Mouse (Mus musculus) limb, embryonic 12.5 days (tissue): ENCODE measurements around the gene Slc26a6. TPM values are rescaled to one million over a fixed set of nuclear protein-coding genes. Genes with fewer than 3 reads are reported as not detected.

ENCODE experiments used
- ATAC-seq: fragments of 200-750 bp; cut with Nextera tagmentation; 2 replicates; pipeline ENCODE4 v1.8.0; 2017; ENCODE audit warnings: low read depth, moderate TSS enrichment; ENCODE audit not compliant: insufficient number of reproducible peaks, insufficient read depth, low FRiP score, low TSS enrichment
- H3K27ac ChIP-seq: fragments of 300-500 bp; sonication (generic); 2 replicates; pipeline ENCODE4 v1.5.1; 2016; ENCODE audit warnings: mild to moderate bottlenecking, moderate library complexity
- H3K27me3 ChIP-seq: fragments of 300-500 bp; sonication (generic); 2 replicates; pipeline ENCODE4 v1.6.1; 2016; ENCODE audit warnings: mild to moderate bottlenecking, moderate library complexity
- H3K36me3 ChIP-seq: fragments of 300-500 bp; sonication (generic); 2 replicates; pipeline ENCODE4 v1.6.1; 2016; ENCODE audit warnings: mild to moderate bottlenecking, moderate library complexity
- H3K4me1 ChIP-seq: fragments of 300-500 bp; sonication (generic); replicated peaks from 2 replicates; pipeline ENCODE4 v1.6.1; 2016
- H3K4me2 ChIP-seq: fragments of 300-500 bp; sonication (generic); 2 replicates; pipeline ENCODE4 v1.6.1; 2016; ENCODE audit warnings: mild to moderate bottlenecking, moderate library complexity
- H3K4me3 ChIP-seq: fragments of 300-500 bp; sonication (generic); replicated peaks from 2 replicates; pipeline ENCODE4 v1.5.1; 2016; ENCODE audit warnings: mild to moderate bottlenecking
- H3K9ac ChIP-seq: fragments of 300-500 bp; sonication (generic); replicated peaks from 2 replicates; pipeline ENCODE4 v1.6.1; 2016; ENCODE audit warnings: mild to moderate bottlenecking, moderate library complexity
- H3K9me3 ChIP-seq: fragments of 300-500 bp; sonication (generic); 2 replicates; pipeline ENCODE4 v1.6.1; 2016; ENCODE audit warnings: mild to moderate bottlenecking, moderate library complexity
- WGBS: fragments of 180-500 bp; shearing (Covaris S2); methylation state at CpG from one replicate; pipeline ENCODE4 v1.1.7; 2016; 5-methylcytosine and 5-hydroxymethylcytosine counted together
- polyA plus RNA-seq: library from polyadenylated mRNA; unstranded; fragments of >200 nt; fragmentation: Nextera tagmentation; extraction: Ambion mirVana; gene quantifications from 2 replicates; pipeline ENCODE4 v1.2.1, GENCODE M21; 2016

The Slc26a6 gene
- polyA plus RNA-seq, 1 experiment from 2014 or later: 20.1 TPM

DNA sequence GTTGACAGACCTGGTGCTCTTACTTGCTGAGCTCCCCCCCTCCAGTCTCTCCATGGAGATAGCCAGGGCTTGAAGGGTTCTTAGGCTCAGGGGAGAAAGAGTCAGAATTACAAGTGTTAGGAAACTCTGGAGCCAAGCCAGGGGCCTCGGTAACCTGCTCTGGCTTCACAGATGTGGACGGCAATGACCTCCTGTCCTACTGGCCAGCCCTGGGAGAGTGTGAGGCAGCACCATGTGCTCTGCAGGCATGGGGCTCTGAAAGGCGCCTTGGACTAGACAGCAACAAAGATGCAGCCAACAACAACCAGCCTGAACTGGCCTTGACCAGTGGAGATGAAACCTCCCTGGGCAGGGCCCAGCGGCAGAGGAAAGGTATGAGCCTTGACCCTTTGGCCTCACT, 5.7 kb upstream of the Slc26a6 start:
- WGBS: 83% methylated on average over 4 of the region's 4 CpGs
- no peak overlapping the region for H3K27ac ChIP-seq

DNA sequence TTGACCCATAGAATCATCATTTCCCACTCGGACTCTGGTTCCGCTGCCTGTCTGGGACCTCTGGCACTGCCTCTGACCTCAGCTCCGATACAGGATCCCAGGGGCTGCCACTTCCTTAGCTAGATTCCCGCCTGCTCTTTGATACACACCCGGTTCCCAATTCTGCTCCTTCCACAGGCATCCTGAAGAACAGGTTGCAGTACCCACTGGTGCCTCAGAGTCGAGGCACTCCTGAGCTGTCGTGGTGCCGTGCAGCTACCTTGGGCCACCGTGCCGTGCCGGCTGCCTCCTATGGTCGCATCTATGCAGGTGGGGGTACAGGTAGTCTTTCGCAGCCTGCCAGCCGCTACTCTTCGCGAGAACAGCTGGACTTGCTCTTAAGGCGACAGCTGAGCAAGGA, 4.7 kb upstream of the Slc26a6 start:
- no peaks in the 10 kb centered on the region for H3K36me3 ChIP-seq
- H3K27ac ChIP-seq: no peak overlapping the region
- no peak overlapping the region for H3K9ac ChIP-seq
- no peak overlapping the region for H3K4me3 ChIP-seq
- WGBS: 78% methylated on average over 17 of the region's 17 CpGs
- no peak for ATAC-seq
- no peak overlapping the region for H3K4me2 ChIP-seq
- no peaks in the 10 kb centered on the region for H3K9me3 ChIP-seq
- H3K27me3 ChIP-seq: peaks cover 6% of the 10 kb centered on the region
- peaks cover 4% of the 10 kb centered on the region for H3K4me1 ChIP-seq

More for the DNA sequence above, 5.7 kb upstream of the Slc26a6 start:
- H3K9me3 ChIP-seq: no peaks in the 10 kb centered on the region
- no peak overlapping the region for H3K9ac ChIP-seq
- H3K36me3 ChIP-seq: no peaks in the 10 kb centered on the region
- H3K27me3 ChIP-seq: peaks cover 16% of the 10 kb centered on the region
- no peak for ATAC-seq
- H3K4me2 ChIP-seq: no peak overlapping the region
- peaks cover 3% of the 10 kb centered on the region; the same call in 1 of the 2 replicates for H3K4me1 ChIP-seq
- no peak overlapping the region for H3K4me3 ChIP-seq

DNA sequence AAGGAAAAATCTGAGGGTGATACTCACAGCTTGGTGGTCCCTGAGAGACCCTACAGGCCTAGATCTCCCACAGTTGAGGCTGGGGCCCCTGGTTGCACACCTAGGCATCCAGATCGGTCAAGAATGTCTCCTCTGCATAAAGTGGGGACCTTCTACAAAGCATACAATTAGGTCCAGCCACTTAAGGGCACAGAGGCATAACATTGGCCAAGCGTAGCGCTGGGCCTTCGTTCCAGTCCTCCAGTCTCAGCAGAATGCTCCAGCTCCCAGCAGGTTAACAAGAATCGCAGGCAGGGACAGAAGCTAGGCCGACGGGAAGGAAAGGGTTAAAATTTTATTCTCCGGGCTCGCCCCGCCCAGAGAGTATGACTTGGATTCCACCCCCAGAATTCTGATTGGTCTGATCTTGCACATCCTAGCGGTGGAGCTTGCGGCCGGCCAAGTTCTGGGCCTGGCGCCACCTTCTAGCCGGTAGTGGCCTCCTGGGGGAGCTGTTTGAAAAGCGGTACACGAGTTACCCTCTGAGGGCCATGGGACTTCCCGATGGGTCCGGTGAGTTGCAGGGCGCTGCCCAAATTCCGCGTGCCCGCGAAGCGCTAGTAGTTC, 655 bp downstream of the Slc26a6 start:
- H3K9me3 ChIP-seq: no peaks in the 10 kb centered on the region
- H3K4me1 ChIP-seq: peaks cover 17% of the 10 kb centered on the region
- H3K9ac ChIP-seq: peak overlapping the region; percentile 79
- no peaks in the 10 kb centered on the region for H3K27me3 ChIP-seq
- H3K4me2 ChIP-seq: peak overlapping the region; percentile 65
- WGBS: 3% methylated on average over 25 of the region's 25 CpGs
- peaks cover 26% of the 10 kb centered on the region for H3K36me3 ChIP-seq
- peak overlapping the region; percentile 75 for H3K4me3 ChIP-seq
- ATAC-seq: peak; percentile 81
- H3K27ac ChIP-seq: peak overlapping the region; percentile 84

DNA sequence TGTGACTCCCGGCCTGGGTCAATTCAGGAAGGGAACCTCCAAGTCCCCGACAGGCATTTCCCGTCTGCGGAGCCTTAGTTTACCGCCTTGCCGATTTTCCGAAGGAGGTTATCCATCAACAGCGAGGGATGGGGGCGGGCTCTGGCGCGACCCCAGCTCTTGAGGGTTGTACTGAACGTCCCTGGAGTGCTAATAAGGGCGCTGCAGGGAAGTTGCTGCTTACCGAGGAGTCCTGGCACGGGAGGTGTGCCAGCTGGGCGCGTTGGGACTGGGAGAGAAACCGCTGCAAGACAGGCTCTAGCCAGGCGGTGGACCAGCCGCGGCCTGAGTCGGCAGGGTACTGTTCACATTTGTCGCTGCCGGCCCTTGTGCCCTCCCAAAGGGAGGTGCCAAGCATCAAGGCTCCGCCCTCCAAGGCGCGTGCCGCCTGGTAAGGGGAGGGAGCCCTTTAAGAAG, 1.2 kb downstream of the Slc26a6 start:
- peak overlapping the region; percentile 75 for H3K4me3 ChIP-seq
- H3K27ac ChIP-seq: peak overlapping the region; percentile 84
- H3K4me1 ChIP-seq: peaks cover 17% of the 10 kb centered on the region
- H3K4me2 ChIP-seq: peak overlapping the region; percentile 65
- ATAC-seq: peak; percentile 84
- under 1% methylated on average over 28 of the region's 28 CpGs for WGBS
- H3K9ac ChIP-seq: peak overlapping the region; percentile 79
- no peaks in the 10 kb centered on the region for H3K9me3 ChIP-seq
- H3K27me3 ChIP-seq: no peaks in the 10 kb centered on the region
- H3K36me3 ChIP-seq: peaks cover 30% of the 10 kb centered on the region

GRCm38 (mm10) chr9:108855335-108855734, 2.3 kb downstream of the Slc26a6 start:
- no peak for ATAC-seq
- no peak overlapping the region; the same call in 1 of the 2 replicates for H3K4me3 ChIP-seq
- WGBS: 52% methylated on average over 5 of the region's 5 CpGs
- no peaks in the 10 kb centered on the region for H3K9me3 ChIP-seq
- peaks cover 39% of the 10 kb centered on the region for H3K36me3 ChIP-seq
- no peaks in the 10 kb centered on the region for H3K27me3 ChIP-seq
- H3K9ac ChIP-seq: no peak overlapping the region; the same call in 1 of the 2 replicates
- H3K27ac ChIP-seq: no peak overlapping the region
- peak overlapping the region; percentile 65 for H3K4me2 ChIP-seq
- peaks cover 17% of the 10 kb centered on the region for H3K4me1 ChIP-seq

- no peak overlapping the region for H3K9ac ChIP-seq
- WGBS: 81% methylated on average over 8 of the region's 8 CpGs
These were observed 5.9 kb downstream of the Slc26a6 start for GRCm38 (mm10) chr9:108858792-108859527.

DNA sequence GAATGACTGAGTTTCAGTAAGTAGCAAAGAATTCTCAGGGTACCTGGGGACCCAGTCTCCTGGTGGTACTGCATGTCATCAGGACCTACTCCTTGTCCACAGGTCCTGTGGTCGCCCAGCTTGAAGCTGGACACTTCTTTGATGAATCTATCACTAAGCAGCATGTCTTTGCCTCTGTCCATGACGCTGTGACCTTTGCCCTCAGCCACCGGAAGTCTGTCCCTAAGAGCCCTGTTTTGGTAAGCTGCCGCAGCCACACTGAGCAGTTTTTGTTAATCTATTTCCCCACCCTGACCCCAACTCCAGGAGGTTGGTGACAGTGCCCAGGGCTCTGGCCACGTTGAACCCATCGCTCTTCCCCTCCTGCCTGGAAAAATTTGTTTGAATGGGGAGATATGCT, 59.2 kb downstream of the Slc26a6 start:
- H3K4me1 ChIP-seq: no peaks in the 10 kb centered on the region; the same call in 1 of the 2 replicates
- ATAC-seq: no peak

More at GRCm38 (mm10) chr9:108858792-108859527, 5.9 kb downstream of the Slc26a6 start:
- Histone ChIP-seq H3K4me1 (peaks cover 9% of the 10 kb centered on the region; the same call in 1 of the 2 replicates), H3K36me3 (peaks cover 55% of the 10 kb centered on the region), H3K27me3 (no peaks in the 10 kb centered on the region), H3K4me2 (no peak overlapping the region), H3K27ac (no peak overlapping the region), H3K9me3 (no peaks in the 10 kb centered on the region), H3K4me3 (no peak overlapping the region)
- no peak for ATAC-seq

GRCm38 (mm10) chr9:108913161-108913560, 60.1 kb downstream of the Slc26a6 start:
- 88% methylated on average over 7 of the region's 7 CpGs for WGBS
- no peak for ATAC-seq
- Histone ChIP-seq H3K36me3 (no peaks in the 10 kb centered on the region), H3K4me1 (no peaks in the 10 kb centered on the region; the same call in 1 of the 2 replicates), H3K9me3 (no peaks in the 10 kb centered on the region), H3K9ac (no peak overlapping the region), H3K4me2 (no peak overlapping the region), H3K4me3 (no peak overlapping the region), H3K27me3 (no peaks in the 10 kb centered on the region), H3K27ac (no peak overlapping the region)

More for the DNA sequence above, 59.2 kb downstream of the Slc26a6 start:
- H3K9ac ChIP-seq: no peak overlapping the region
- H3K4me2 ChIP-seq: no peak overlapping the region
- H3K9me3 ChIP-seq: no peaks in the 10 kb centered on the region
- H3K4me3 ChIP-seq: no peak overlapping the region
- 75% methylated on average over 6 of the region's 6 CpGs for WGBS
- H3K36me3 ChIP-seq: no peaks in the 10 kb centered on the region
- H3K27ac ChIP-seq: no peak overlapping the region
- no peaks in the 10 kb centered on the region for H3K27me3 ChIP-seq

DNA sequence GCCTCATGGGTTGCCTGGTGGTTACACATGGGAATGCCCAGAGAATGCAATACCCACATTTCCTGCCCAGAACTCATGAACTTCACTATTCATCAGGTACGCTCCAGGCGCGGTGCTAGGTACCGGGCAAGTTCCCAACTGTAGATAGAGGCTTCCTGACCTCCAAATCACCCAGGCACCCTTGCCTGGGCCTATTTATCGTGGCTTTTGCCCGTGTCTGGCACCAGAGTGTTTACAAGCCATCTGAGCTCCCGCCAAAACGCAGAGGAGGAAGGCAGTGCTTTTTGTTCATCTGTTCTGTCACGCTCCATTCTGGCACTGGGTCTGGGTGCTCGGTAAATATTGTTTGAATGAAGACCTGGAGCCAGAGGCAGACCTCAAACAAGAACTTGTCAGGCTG, 60.5 kb downstream of the Slc26a6 start:
- Histone ChIP-seq H3K36me3 (no peaks in the 10 kb centered on the region), H3K9me3 (no peaks in the 10 kb centered on the region), H3K4me2 (no peak overlapping the region), H3K4me1 (no peaks in the 10 kb centered on the region; the same call in 1 of the 2 replicates), H3K27me3 (no peaks in the 10 kb centered on the region), H3K9ac (no peak overlapping the region), H3K4me3 (no peak overlapping the region), H3K27ac (no peak overlapping the region)
- 79% methylated on average over 10 of the region's 10 CpGs for whole genome bisulfite sequencing
- no peak for ATAC-seq

DNA sequence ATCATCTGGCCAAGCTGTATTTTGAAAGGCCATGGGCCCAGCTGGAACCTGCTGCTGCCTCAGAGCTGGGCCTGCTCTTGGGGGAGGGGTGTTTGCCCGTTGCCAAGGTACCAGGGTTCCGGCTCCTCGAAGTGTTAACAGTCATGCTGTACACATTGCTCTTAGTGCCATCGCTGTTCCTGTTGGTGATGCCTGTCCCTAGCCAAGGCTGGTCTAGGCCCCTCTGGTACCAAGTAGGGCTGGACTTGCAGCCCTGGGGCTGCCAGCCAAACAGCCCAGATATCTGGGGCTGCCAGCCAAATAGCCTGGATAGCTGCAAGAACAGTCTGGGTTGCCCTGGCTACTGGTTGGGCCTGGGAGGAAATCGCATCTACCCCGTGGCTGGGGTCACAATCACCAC, 61.4 kb downstream of the Slc26a6 start, which contains the start of gene Tmem89:
Tmem89 (plus strand) TSS at position 129 of the 400 bp plus-strand sequence.
- ATAC-seq: no peak
- no peak within 1 kb of the TSS for H3K4me2 ChIP-seq
- no peak within 1 kb of the TSS for H3K4me3 ChIP-seq
- no peak within 1 kb of the TSS for H3K27ac ChIP-seq
- no peak within 1 kb of the TSS for H3K9ac ChIP-seq
- no peaks in the 10 kb centered on the region; the same call in 1 of the 2 replicates for H3K4me1 ChIP-seq
- H3K36me3 ChIP-seq: no peaks in the 10 kb centered on the region
- no peaks in the 10 kb centered on the region for H3K27me3 ChIP-seq
- 83% methylated on average over 6 of the region's 6 CpGs for WGBS
- no peaks in the 10 kb centered on the region for H3K9me3 ChIP-seq

- no peak overlapping the region for H3K4me3 ChIP-seq
- H3K4me1 ChIP-seq: 0 out of 2 replicates have a peak, but pooled peaks cover 4% of the 10 kb centered on the region
- H3K9me3 ChIP-seq: no peaks in the 10 kb centered on the region
- no peak overlapping the region for H3K9ac ChIP-seq
- H3K27ac ChIP-seq: no peak overlapping the region
- no peak for ATAC-seq
- H3K36me3 ChIP-seq: no peaks in the 10 kb centered on the region
- WGBS: 50% methylated on average over 8 of the region's 8 CpGs
- H3K27me3 ChIP-seq: peaks cover 8% of the 10 kb centered on the region; the same call in 1 of the 2 replicates
- H3K4me2 ChIP-seq: no peak overlapping the region
These were observed 72.8 kb downstream of the Slc26a6 start for GRCm38 (mm10) chr9:108925897-108926296.
